Mouse (Mus musculus) olfactory bulb, adult 2 months (tissue): ENCODE measurements at regions not wholly inside any gene's neighbourhood (a gene's known extent, or its start where the extent isn't known, plus 50 kb on each side); places are given as distances from the start of the nearest gene placed in this dataset.

ENCODE experiments used
- CTCF ChIP-seq: fragments of 200-500 bp; IDR thresholded peaks from 2 replicates; pipeline ENCODE4 v1.5.1; 2012; ENCODE audit warnings: low read depth, mild to moderate bottlenecking, low read length, moderate library complexity; ENCODE audit not compliant: insufficient read depth
- POLR2A ChIP-seq: fragments of 200-500 bp; IDR thresholded peaks from 2 replicates; pipeline ENCODE4 v1.6.1; 2012; ENCODE audit warnings: mild to moderate bottlenecking, low read depth, low read length, moderate library complexity; ENCODE audit not compliant: insufficient read depth

GRCm38 (mm10) chr2:75563253-75563913 is 95.7 kb upstream of the Hnrnpa3 start:
- TF ChIP-seq CTCF (no peak), POLR2A (no peak)
